Mouse (Mus musculus) spleen, adult 2 months (tissue): ENCODE results near the gene Gm9821.

ENCODE experiments used
- CTCF ChIP-seq: fragments of 200-500 bp; IDR thresholded peaks from 2 replicates; pipeline ENCODE4 v1.5.1; 2011; ENCODE audit warnings: mild to moderate bottlenecking, inconsistent platforms; ENCODE audit not compliant: insufficient read depth, insufficient read length, insufficient replicate concordance; ENCODE audit errors: extremely low read depth
- POLR2A ChIP-seq: fragments of 200-500 bp; IDR thresholded peaks from 2 replicates; pipeline ENCODE4 v1.6.1; 2011; ENCODE audit warnings: low read depth, low read length, inconsistent platforms

DNA sequence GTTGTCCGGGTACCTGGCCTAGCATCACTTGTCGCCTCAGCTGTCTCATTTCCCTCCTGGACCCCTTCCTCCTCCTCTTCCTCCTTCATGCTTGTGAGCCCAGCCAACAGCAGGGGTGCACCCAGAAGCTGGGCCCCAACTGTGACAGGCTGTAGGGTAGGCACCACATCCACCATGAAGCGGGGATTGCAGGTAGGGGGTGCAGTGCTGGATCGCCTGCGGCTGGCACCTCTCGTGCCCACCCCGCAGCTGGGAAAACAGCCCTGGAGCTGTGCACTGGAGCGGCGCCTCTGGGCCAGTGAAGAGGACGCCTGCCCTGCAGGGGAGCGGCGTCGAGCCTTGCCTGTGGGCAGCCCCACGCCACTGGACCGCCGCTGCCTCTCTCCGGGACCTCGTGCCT is at the start of gene Gm9821:
- no peak for TF ChIP-seq POLR2A
- TF ChIP-seq CTCF: no peak
